Mouse (Mus musculus) spleen, postnatal 10 days (tissue): ENCODE data around the gene Pin1.

ENCODE experiments used
- DNase-seq, 2 experiments: peaks; one replicate each; pipeline ENCODE4 v3.0.0; 2021 to 2022; ENCODE audit warnings: low spot score in 2 of 2

The Pin1 gene

GRCm38 (mm10) chr9:20703832-20704380, 52.0 kb downstream of the Pin1 start:
- DNase-seq, result no peak

GRCm38 (mm10) chr9:20705420-20705819, 53.5 kb downstream of the Pin1 start:
- no peak for DNase-seq

- DNase-seq, result peak in 1 of 2 experiments; percentile 22
These were observed 54.1 kb downstream of the Pin1 start for GRCm38 (mm10) chr9:20705981-20706380.

- no peak for DNase-seq
These were observed 58.6 kb downstream of the Pin1 start for GRCm38 (mm10) chr9:20710471-20710870.

GRCm38 (mm10) chr9:20712934-20713477, 61.1 kb downstream of the Pin1 start:
- DNase-seq, result no peak

GRCm38 (mm10) chr9:20713478-20713987, 61.6 kb downstream of the Pin1 start:
- no peak for DNase-seq

- DNase-seq, result peak in 1 of 2 experiments; percentile 37
These were observed 63.4 kb downstream of the Pin1 start for GRCm38 (mm10) chr9:20715332-20715731.
